Mouse (Mus musculus): ENCODE results near the gene Otogl. TPM values are rescaled to one million over a fixed set of nuclear protein-coding genes. Genes with fewer than 3 reads are reported as not detected.

Otogl gene
- polyA plus RNA-seq, 1 experiment, result not detected

DNA sequence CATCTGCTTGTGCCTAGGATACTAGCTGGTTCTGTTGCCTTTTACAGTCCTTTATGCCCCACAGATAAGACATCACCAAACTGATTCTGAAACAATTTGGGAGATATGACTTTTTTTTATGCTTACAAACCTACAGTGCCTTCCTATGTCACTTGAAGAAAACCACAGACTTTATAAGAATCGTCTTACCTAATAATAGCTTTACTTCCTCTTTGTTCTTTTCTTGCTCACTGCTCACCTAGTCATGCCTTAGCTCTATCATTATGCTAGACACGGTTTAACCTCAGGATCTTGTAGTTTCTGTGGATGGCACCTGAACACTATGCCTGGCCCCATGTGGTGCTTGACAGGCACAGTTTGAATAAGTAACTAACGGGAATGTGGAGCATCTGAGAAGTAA is 119.4 kb downstream of the Otogl start:
- no peak overlapping the region for H3K27ac ChIP-seq (ENCODE audit: insufficient read depth, low read length)
- DNase-seq (ENCODE audit: low read depth in 1 of 2, low spot score in 2 of 2), result no peak
- WGBS, result 30% methylated on average over 3 of the region's 3 CpGs
- H3K27me3 ChIP-seq (ENCODE audit: control insufficient read depth, insufficient read depth, low read length), result no peaks in the 10 kb centered on the region
- no peaks in the 10 kb centered on the region for H3K36me3 ChIP-seq (ENCODE audit: control insufficient read depth, insufficient read depth, low read length)
- no peak overlapping the region for H3K4me3 ChIP-seq (ENCODE audit: extremely low read depth, insufficient read depth, insufficient read length)
- TF ChIP-seq CTCF (IDR thresholded peaks at IDR 0.05; ENCODE audit: extremely low read depth, insufficient read depth, insufficient read length, insufficient replicate concordance), result no peak
- TF ChIP-seq POLR2A (IDR thresholded peaks at IDR 0.05; ENCODE audit: low read depth, low read length), result no peak
- no peaks in the 10 kb centered on the region for H3K4me1 ChIP-seq (ENCODE audit: control insufficient read depth, insufficient read depth, insufficient read length)

GRCm38 (mm10) chr10:107779548-107779947 is 132.4 kb downstream of the Otogl start:
- 72% methylated on average over 2 of the region's 2 CpGs for WGBS
- Histone ChIP-seq H3K36me3 (ENCODE audit: control insufficient read depth, insufficient read depth, low read length) (no peaks in the 10 kb centered on the region), H3K27me3 (ENCODE audit: control insufficient read depth, insufficient read depth, low read length) (no peaks in the 10 kb centered on the region), H3K4me1 (ENCODE audit: control insufficient read depth, insufficient read depth, insufficient read length) (no peaks in the 10 kb centered on the region), H3K4me3 (ENCODE audit: extremely low read depth, insufficient read depth, insufficient read length) (no peak overlapping the region), H3K27ac (ENCODE audit: insufficient read depth, low read length) (no peak overlapping the region)
- TF ChIP-seq POLR2A (IDR thresholded peaks at IDR 0.05; ENCODE audit: low read depth, low read length) (no peak), CTCF (IDR thresholded peaks at IDR 0.05; ENCODE audit: extremely low read depth, insufficient read depth, insufficient read length, insufficient replicate concordance) (no peak)
- DNase-seq (ENCODE audit: low read depth in 1 of 2, low spot score in 2 of 2), result no peak

DNA sequence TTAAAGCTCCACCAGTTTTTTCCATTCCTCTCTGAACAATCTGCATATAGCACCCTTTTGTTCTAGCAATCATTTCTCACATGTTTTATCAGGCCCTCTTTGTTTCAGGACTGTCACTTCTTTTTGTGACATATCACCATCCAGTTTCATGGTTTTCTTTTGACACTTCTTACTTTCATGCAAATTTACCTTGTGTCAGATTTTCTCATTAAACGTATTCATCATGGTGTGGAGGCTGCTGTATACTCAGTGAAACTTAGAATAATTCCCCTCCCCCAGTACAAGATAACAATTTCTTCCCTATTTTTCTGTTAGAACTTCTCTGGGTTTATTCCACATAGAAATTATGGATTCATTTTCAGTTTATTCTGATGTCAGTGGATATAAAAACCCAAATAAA is 152.3 kb downstream of the Otogl start:
- H3K27me3 ChIP-seq (ENCODE audit: control insufficient read depth, insufficient read depth, low read length), result no peaks in the 10 kb centered on the region

GRCm38 (mm10) chr10:107753471-107753870 is 158.5 kb downstream of the Otogl start:
- Histone ChIP-seq H3K27ac (ENCODE audit: insufficient read depth, low read length) (no peak overlapping the region), H3K4me1 (ENCODE audit: control insufficient read depth, insufficient read depth, insufficient read length) (no peaks in the 10 kb centered on the region), H3K27me3 (ENCODE audit: control insufficient read depth, insufficient read depth, low read length) (no peaks in the 10 kb centered on the region), H3K4me3 (ENCODE audit: extremely low read depth, insufficient read depth, insufficient read length) (no peak overlapping the region), H3K36me3 (ENCODE audit: control insufficient read depth, insufficient read depth, low read length) (no peaks in the 10 kb centered on the region)
- TF ChIP-seq CTCF (IDR thresholded peaks at IDR 0.05; ENCODE audit: extremely low read depth, insufficient read depth, insufficient read length, insufficient replicate concordance), result no peak
- no peak for TF ChIP-seq POLR2A (IDR thresholded peaks at IDR 0.05; ENCODE audit: low read depth, low read length)
- no peak for DNase-seq (ENCODE audit: low read depth in 1 of 2, low spot score in 2 of 2)
- WGBS, result 25% methylated on average over 3 of the region's 3 CpGs

More for the DNA sequence above, 152.3 kb downstream of the Otogl start:
- no peak for DNase-seq (ENCODE audit: low read depth in 1 of 2, low spot score in 2 of 2)
- no peak overlapping the region for H3K27ac ChIP-seq (ENCODE audit: insufficient read depth, low read length)
- H3K36me3 ChIP-seq (ENCODE audit: control insufficient read depth, insufficient read depth, low read length), result no peaks in the 10 kb centered on the region
- 83% methylated on average over 1 of the region's 1 CpGs for WGBS
- H3K4me3 ChIP-seq (ENCODE audit: extremely low read depth, insufficient read depth, insufficient read length), result no peak overlapping the region
- H3K4me1 ChIP-seq (ENCODE audit: control insufficient read depth, insufficient read depth, insufficient read length), result no peaks in the 10 kb centered on the region
- TF ChIP-seq CTCF (IDR thresholded peaks at IDR 0.05; ENCODE audit: extremely low read depth, insufficient read depth, insufficient read length, insufficient replicate concordance) (no peak), POLR2A (IDR thresholded peaks at IDR 0.05; ENCODE audit: low read depth, low read length) (no peak)

DNA sequence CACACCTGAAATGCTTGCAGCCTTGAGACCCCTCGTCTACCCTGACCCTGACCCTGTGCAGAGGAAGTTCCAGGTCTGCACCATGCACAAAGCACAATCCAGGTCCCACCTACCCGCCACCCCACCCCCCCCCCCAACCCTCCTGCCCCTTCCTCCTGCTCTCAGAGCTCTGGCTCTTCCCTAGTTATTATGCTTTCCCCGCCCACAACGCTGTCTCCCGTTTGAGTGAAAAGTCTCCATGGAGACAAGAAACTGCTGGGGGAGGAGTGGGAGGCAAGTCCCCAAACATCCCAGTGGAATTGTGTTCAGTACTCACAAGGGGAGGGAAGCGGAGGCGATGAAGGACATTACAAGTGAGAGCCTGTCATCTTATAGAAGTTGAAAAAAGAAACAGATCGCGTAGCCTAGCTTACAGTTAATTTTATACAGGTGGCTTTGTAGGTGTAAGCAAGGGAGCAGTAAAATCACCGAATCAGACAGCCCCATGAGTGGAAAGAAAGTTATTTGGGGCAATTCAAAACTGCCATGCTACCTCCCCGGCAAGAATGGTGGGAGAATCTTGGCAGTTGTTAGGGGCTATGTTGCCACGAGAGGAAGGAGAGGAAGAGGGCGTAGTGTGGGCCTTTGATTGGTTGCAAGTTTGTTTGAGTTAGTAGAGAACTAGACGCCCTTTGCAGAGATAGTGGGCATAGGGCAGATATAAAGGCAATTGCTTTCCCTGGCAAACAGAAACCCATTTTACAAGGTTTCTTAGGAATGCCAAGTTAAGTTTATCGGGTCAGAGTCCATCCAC is 159.4 kb downstream of the Otogl start:
- DNase-seq (ENCODE audit: low read depth in 1 of 2, low spot score in 2 of 2), result no peak
- 39% methylated on average over 15 of the region's 15 CpGs for whole genome bisulfite sequencing
- no peaks in the 10 kb centered on the region for H3K27me3 ChIP-seq (ENCODE audit: control insufficient read depth, insufficient read depth, low read length)
- TF ChIP-seq CTCF (IDR thresholded peaks at IDR 0.05; ENCODE audit: extremely low read depth, insufficient read depth, insufficient read length, insufficient replicate concordance) (no peak), POLR2A (IDR thresholded peaks at IDR 0.05; ENCODE audit: low read depth, low read length) (no peak)
- no peaks in the 10 kb centered on the region for H3K36me3 ChIP-seq (ENCODE audit: control insufficient read depth, insufficient read depth, low read length)
- H3K4me1 ChIP-seq (ENCODE audit: control insufficient read depth, insufficient read depth, insufficient read length), result no peaks in the 10 kb centered on the region
- H3K4me3 ChIP-seq (ENCODE audit: extremely low read depth, insufficient read depth, insufficient read length), result no peak overlapping the region
- no peak overlapping the region for H3K27ac ChIP-seq (ENCODE audit: insufficient read depth, low read length)

- no peaks in the 10 kb centered on the region for H3K27me3 ChIP-seq (ENCODE audit: control insufficient read depth, insufficient read depth, low read length)
- H3K4me1 ChIP-seq (ENCODE audit: control insufficient read depth, insufficient read depth, insufficient read length), result no peaks in the 10 kb centered on the region
- WGBS, result 36% methylated on average over 6 of the region's 6 CpGs
- DNase-seq (ENCODE audit: low read depth in 1 of 2, low spot score in 2 of 2), result no peak
- TF ChIP-seq POLR2A (IDR thresholded peaks at IDR 0.05; ENCODE audit: low read depth, low read length) (no peak), CTCF (IDR thresholded peaks at IDR 0.05; ENCODE audit: extremely low read depth, insufficient read depth, insufficient read length, insufficient replicate concordance) (no peak)
- H3K36me3 ChIP-seq (ENCODE audit: control insufficient read depth, insufficient read depth, low read length), result no peaks in the 10 kb centered on the region
- no peak overlapping the region for H3K4me3 ChIP-seq (ENCODE audit: extremely low read depth, insufficient read depth, insufficient read length)
- H3K27ac ChIP-seq (ENCODE audit: insufficient read depth, low read length), result no peak overlapping the region
These were observed 160.0 kb downstream of the Otogl start for GRCm38 (mm10) chr10:107751944-107752343.

DNA sequence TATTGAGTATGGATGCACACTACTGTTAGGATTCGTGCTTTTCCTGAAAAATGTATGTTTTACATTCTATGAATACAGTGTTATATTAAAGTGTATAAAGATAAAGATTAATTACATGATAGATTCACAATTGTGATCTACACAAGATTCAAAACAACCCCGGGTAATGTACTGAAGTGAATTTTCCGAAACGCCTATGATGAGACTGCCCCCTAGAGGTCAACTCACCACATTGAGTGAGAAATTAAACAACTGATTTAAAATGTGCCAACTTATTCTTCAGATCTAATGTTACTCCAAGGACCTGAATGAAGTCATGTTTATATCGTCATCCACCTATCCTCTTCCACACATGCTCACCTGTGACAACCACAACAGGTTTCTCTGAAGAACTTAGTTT is 164.4 kb downstream of the Otogl start:
- Histone ChIP-seq H3K4me1 (ENCODE audit: control insufficient read depth, insufficient read depth, insufficient read length) (no peaks in the 10 kb centered on the region), H3K36me3 (ENCODE audit: control insufficient read depth, insufficient read depth, low read length) (no peaks in the 10 kb centered on the region), H3K4me3 (ENCODE audit: extremely low read depth, insufficient read depth, insufficient read length) (no peak overlapping the region), H3K27ac (ENCODE audit: insufficient read depth, low read length) (no peak overlapping the region), H3K27me3 (ENCODE audit: control insufficient read depth, insufficient read depth, low read length) (no peaks in the 10 kb centered on the region)
- no peak for DNase-seq (ENCODE audit: low read depth in 1 of 2, low spot score in 2 of 2)
- TF ChIP-seq POLR2A (IDR thresholded peaks at IDR 0.05; ENCODE audit: low read depth, low read length), result no peak
- TF ChIP-seq CTCF (IDR thresholded peaks at IDR 0.05; ENCODE audit: extremely low read depth, insufficient read depth, insufficient read length, insufficient replicate concordance), result no peak
- 17% methylated on average over 5 of the region's 5 CpGs for WGBS

Measured in spleen, adult 2 months (tissue).